Mouse (Mus musculus): ENCODE measurements around the gene Mlx. TPM values are rescaled to one million over a fixed set of nuclear protein-coding genes. Genes with fewer than 3 reads are reported as not detected.

The Mlx gene
- polyA plus RNA-seq, 1 experiment from 2014 or later: 43.6 TPM

DNA sequence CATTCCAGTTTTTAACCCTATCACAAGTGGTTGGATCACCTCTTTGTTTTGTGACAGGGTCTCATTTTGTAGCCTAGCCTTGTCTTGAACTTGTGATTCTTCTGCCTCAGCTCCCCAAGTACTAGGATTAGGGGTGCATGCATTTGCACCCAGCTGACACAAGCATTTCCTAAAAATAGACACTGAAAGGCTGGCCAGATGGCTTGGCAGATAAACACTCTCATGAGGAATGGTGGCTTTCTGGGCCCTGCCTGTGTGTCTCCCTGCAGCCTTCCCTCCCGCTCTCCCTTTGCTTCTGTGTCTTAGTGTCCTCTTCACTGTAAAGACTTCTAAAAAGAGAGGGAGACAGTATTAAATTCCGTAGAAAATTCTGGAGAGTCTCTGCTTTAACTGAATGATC, 44.1 kb downstream of the Mlx start:
- no peaks in the 10 kb centered on the region for H3K27me3 ChIP-seq (replicated peaks; ENCODE audit: control insufficient read depth, insufficient read depth, low read length)
- WGBS: 69% methylated on average over 2 of the region's 2 CpGs
- no peak for ATAC-seq (replicated peaks; ENCODE audit: low FRiP score, low TSS enrichment, low read depth)

GRCm38 (mm10) chr11:101131701-101132100, 44.6 kb downstream of the Mlx start:
- no peak overlapping the region for H3K27ac ChIP-seq (ENCODE audit: low read depth)
- 89% methylated on average over 6 of the region's 6 CpGs for WGBS
- peaks cover 4% of the 10 kb centered on the region; the same call in 1 of the 2 replicates for H3K4me1 ChIP-seq (replicated peaks; ENCODE audit: control insufficient read depth, insufficient read depth, low read length)
- DNase-seq (ENCODE audit: low spot score) (no peak), ATAC-seq (replicated peaks; ENCODE audit: low FRiP score, low TSS enrichment, low read depth) (no peak)
- no peak overlapping the region for H3K9ac ChIP-seq (ENCODE audit: low read length)
- H3K9me3 ChIP-seq (ENCODE audit: control insufficient read depth, low read length): 0 out of 2 replicates have a peak, but pooled peaks cover 4% of the 10 kb centered on the region
- no peaks in the 10 kb centered on the region for H3K27me3 ChIP-seq (replicated peaks; ENCODE audit: control insufficient read depth, insufficient read depth, low read length)
- no peak overlapping the region for H3K4me3 ChIP-seq (ENCODE audit: low read depth, low read length)
- H3K36me3 ChIP-seq (ENCODE audit: control insufficient read depth, insufficient read depth, low read length): peaks cover 3% of the 10 kb centered on the region
- H3K4me2 ChIP-seq (ENCODE audit: low read length): no peak overlapping the region

More for the DNA sequence above, 44.1 kb downstream of the Mlx start:
- no peak overlapping the region for H3K4me3 ChIP-seq (ENCODE audit: low read depth, low read length)
- peaks cover 8% of the 10 kb centered on the region for H3K36me3 ChIP-seq (ENCODE audit: control insufficient read depth, insufficient read depth, low read length)
- 0 out of 2 replicates have a peak, but pooled peaks cover 4% of the 10 kb centered on the region for H3K9me3 ChIP-seq (ENCODE audit: control insufficient read depth, low read length)
- H3K4me2 ChIP-seq (ENCODE audit: low read length): no peak overlapping the region
- H3K4me1 ChIP-seq (replicated peaks; ENCODE audit: control insufficient read depth, insufficient read depth, low read length): peaks cover 4% of the 10 kb centered on the region; the same call in 1 of the 2 replicates
- no peak for DNase-seq (ENCODE audit: low spot score)
- no peak overlapping the region for H3K9ac ChIP-seq (ENCODE audit: low read length)
- H3K27ac ChIP-seq (ENCODE audit: low read depth): no peak overlapping the region

DNA sequence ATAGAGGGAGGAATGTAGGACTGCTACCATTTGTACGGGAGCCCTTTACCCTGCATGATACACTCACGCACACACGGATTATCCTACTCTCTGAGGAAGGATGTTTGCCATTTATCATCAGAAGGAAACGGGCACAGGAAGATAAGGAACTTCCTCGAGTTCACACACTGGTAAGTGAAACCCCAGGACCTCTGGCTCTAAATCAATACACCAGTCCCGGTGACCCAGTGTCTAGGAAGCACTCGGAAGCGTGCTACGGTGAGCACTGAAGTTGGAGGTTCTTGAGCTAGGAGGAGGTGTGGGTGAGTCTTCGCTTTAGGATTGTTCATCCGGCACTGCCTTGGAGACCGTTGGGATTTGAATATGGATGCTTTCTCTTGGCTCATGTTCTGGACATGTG, 46.0 kb downstream of the Mlx start:
- no peak for ATAC-seq (replicated peaks; ENCODE audit: low FRiP score, low TSS enrichment, low read depth)
- DNase-seq (ENCODE audit: low spot score): no peak
- 67% methylated on average over 12 of the region's 12 CpGs for WGBS
- H3K9ac ChIP-seq (ENCODE audit: low read length): no peak overlapping the region
- 0 out of 2 replicates have a peak, but pooled peaks cover 4% of the 10 kb centered on the region for H3K9me3 ChIP-seq (ENCODE audit: control insufficient read depth, low read length)
- no peak overlapping the region for H3K4me2 ChIP-seq (ENCODE audit: low read length)
- H3K36me3 ChIP-seq (ENCODE audit: control insufficient read depth, insufficient read depth, low read length): no peaks in the 10 kb centered on the region
- H3K4me3 ChIP-seq (ENCODE audit: low read depth, low read length): no peak overlapping the region
- H3K27ac ChIP-seq (ENCODE audit: low read depth): no peak overlapping the region
- H3K4me1 ChIP-seq (replicated peaks; ENCODE audit: control insufficient read depth, insufficient read depth, low read length): peaks cover 4% of the 10 kb centered on the region; the same call in 1 of the 2 replicates
- no peaks in the 10 kb centered on the region for H3K27me3 ChIP-seq (replicated peaks; ENCODE audit: control insufficient read depth, insufficient read depth, low read length)

DNA sequence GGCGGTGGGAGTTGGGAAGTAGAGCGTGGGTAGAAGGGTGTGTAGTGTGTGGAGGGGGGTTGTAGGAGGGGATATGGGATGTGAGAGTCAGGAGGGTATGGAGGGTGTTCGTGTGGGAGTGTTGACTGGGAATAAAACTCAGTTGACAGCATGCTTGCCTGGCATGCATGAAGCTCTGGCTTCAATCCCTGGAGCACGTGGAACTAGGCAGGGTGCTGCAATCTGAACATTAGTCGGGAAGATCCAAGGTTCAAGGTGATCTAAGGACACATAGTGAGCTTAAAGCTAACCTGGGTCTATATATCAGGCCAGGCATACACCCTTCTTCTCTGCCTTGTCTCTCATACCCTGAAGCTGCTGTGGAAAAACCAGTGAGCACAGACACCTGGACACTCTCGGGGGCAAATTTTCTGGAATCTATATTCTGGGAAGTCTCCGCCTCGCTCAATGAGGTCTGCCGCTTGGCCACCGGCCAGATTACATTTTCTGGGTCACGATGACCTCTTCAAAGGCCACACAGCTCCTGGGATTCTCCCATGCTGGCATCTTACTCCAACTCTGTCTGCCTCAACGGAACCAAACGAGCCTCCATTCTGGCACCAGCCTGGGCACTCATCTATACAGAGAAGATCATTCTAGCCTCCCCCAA, 47.3 kb downstream of the Mlx start:
- Histone ChIP-seq H3K27ac (ENCODE audit: low read depth) (no peak overlapping the region), H3K36me3 (ENCODE audit: control insufficient read depth, insufficient read depth, low read length) (no peaks in the 10 kb centered on the region), H3K4me1 (replicated peaks; ENCODE audit: control insufficient read depth, insufficient read depth, low read length) (peaks cover 10% of the 10 kb centered on the region; the same call in 1 of the 2 replicates), H3K27me3 (replicated peaks; ENCODE audit: control insufficient read depth, insufficient read depth, low read length) (no peaks in the 10 kb centered on the region), H3K9me3 (ENCODE audit: control insufficient read depth, low read length) (0 out of 2 replicates have a peak, but pooled peaks cover 4% of the 10 kb centered on the region), H3K9ac (ENCODE audit: low read length) (no peak overlapping the region), H3K4me3 (ENCODE audit: low read depth, low read length) (no peak overlapping the region), H3K4me2 (ENCODE audit: low read length) (no peak overlapping the region)
- ATAC-seq (replicated peaks; ENCODE audit: low FRiP score, low TSS enrichment, low read depth) (no peak), DNase-seq (ENCODE audit: low spot score) (no peak)
- WGBS: 76% methylated on average over 13 of the region's 13 CpGs

DNA sequence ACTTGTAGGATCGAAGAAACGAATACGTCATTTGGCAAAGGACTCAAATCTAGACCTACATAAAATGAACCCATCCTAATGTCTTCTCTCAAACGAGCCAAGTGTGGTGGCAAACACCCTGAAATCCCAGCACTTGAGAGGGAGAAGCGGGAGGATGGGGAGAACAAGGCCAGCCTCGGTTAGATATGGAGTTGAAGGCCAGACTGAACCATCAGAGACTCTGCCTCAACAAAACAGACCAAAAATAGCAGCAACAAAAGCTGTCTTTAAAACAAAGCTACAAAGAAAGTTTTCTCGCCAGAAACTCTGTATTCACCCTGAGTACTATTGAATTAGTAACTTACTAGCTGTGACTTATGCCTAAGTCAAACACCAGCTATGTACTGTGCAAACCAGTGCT, 49.9 kb downstream of the Mlx start:
- H3K27ac ChIP-seq (ENCODE audit: low read depth): no peak overlapping the region
- H3K4me3 ChIP-seq (ENCODE audit: low read depth, low read length): no peak overlapping the region
- H3K4me2 ChIP-seq (ENCODE audit: low read length): no peak overlapping the region
- no peak overlapping the region for H3K9ac ChIP-seq (ENCODE audit: low read length)
- no peaks in the 10 kb centered on the region for H3K9me3 ChIP-seq (ENCODE audit: control insufficient read depth, low read length)
- H3K27me3 ChIP-seq (replicated peaks; ENCODE audit: control insufficient read depth, insufficient read depth, low read length): 0 out of 2 replicates have a peak, but pooled peaks cover 7% of the 10 kb centered on the region
- H3K4me1 ChIP-seq (replicated peaks; ENCODE audit: control insufficient read depth, insufficient read depth, low read length): peaks cover 10% of the 10 kb centered on the region; the same call in 1 of the 2 replicates
- ATAC-seq (replicated peaks; ENCODE audit: low FRiP score, low TSS enrichment, low read depth) (no peak), DNase-seq (ENCODE audit: low spot score) (no peak)
- no peaks in the 10 kb centered on the region for H3K36me3 ChIP-seq (ENCODE audit: control insufficient read depth, insufficient read depth, low read length)
- WGBS: 76% methylated on average over 7 of the region's 7 CpGs

DNA sequence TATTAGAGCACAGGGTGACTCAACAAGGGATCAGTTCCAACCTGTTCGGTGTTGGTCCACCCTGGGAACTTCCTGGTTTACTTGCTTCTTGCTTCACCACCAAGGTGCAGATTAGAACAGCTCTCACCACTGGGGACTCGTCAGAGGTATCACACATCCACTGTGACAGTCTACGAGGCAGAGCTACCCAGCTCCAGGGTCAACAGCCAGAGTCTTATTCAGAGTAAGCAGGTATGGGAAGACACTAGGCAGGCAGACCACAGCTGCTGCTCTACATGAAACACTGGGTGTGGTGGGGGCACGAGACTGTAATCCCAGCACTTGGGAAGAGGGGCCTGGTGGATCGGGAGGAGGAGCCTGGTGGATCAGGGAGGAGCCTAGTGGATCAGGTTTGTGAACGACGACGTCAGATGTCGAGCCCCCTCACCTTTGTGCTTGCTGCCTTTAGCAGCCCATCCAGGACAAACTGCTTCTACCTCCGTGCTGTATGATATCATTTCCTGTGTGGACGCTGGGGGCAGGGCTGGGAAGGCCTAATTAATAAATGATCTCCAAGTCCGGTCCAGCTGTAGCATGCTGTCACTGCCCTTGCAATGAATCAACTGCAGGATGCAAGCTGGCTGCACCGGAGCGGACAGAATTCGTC, 51.6 kb downstream of the Mlx start:
- no peak overlapping the region for H3K9ac ChIP-seq (ENCODE audit: low read length)
- 0 out of 2 replicates have a peak overlapping the region, but pooled peaks have one; percentile 35 for H3K27ac ChIP-seq (ENCODE audit: low read depth)
- WGBS: 17% methylated on average over 15 of the region's 15 CpGs
- no peak overlapping the region for H3K4me3 ChIP-seq (ENCODE audit: low read depth, low read length)
- 0 out of 2 replicates have a peak, but pooled peaks cover 7% of the 10 kb centered on the region for H3K27me3 ChIP-seq (replicated peaks; ENCODE audit: control insufficient read depth, insufficient read depth, low read length)
- no peaks in the 10 kb centered on the region for H3K36me3 ChIP-seq (ENCODE audit: control insufficient read depth, insufficient read depth, low read length)
- DNase-seq (ENCODE audit: low spot score) (peak; percentile 74), ATAC-seq (replicated peaks; ENCODE audit: low FRiP score, low TSS enrichment, low read depth) (peak; percentile 34; the same call in 1 of the 2 replicates)
- peaks cover 10% of the 10 kb centered on the region; the same call in 1 of the 2 replicates for H3K4me1 ChIP-seq (replicated peaks; ENCODE audit: control insufficient read depth, insufficient read depth, low read length)
- peak overlapping the region; percentile 41 for H3K4me2 ChIP-seq (ENCODE audit: low read length)
- no peaks in the 10 kb centered on the region for H3K9me3 ChIP-seq (ENCODE audit: control insufficient read depth, low read length)

- Histone ChIP-seq H3K27me3 (replicated peaks; ENCODE audit: control insufficient read depth, insufficient read depth, low read length) (0 out of 2 replicates have a peak, but pooled peaks cover 7% of the 10 kb centered on the region), H3K4me1 (replicated peaks; ENCODE audit: control insufficient read depth, insufficient read depth, low read length) (peaks cover 13% of the 10 kb centered on the region), H3K9ac (ENCODE audit: low read length) (no peak overlapping the region), H3K4me2 (ENCODE audit: low read length) (peak overlapping the region; percentile 46), H3K27ac (ENCODE audit: low read depth) (no peak overlapping the region), H3K9me3 (ENCODE audit: control insufficient read depth, low read length) (no peaks in the 10 kb centered on the region), H3K4me3 (ENCODE audit: low read depth, low read length) (peak overlapping the region; percentile 15; the same call in 1 of the 2 replicates), H3K36me3 (ENCODE audit: control insufficient read depth, insufficient read depth, low read length) (no peaks in the 10 kb centered on the region)
- ATAC-seq (replicated peaks; ENCODE audit: low FRiP score, low TSS enrichment, low read depth) (no peak), DNase-seq (ENCODE audit: low spot score) (peak; percentile 65)
- WGBS: 52% methylated on average over 27 of the region's 27 CpGs
Measured at GRCm38 (mm10) chr11:101140164-101140819, 53.2 kb downstream of the Mlx start.

DNA sequence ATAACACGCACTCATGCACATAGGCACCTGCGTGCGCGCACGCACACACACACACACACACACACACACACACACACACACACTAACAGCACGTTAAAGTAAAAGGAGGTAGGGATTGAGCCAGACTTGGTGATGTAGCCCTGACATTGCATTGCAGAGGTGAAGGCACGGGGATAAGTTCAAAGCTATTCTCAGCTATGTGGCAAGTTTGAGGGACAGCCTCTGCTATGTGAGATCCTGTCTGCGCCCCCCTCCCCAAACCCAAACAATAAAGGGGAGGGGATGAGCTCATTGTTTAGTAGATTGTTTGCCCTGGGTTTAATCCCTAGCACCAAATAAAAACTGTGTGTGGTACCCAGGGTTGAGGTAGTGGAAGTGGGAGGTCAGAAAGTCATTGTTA, 54.0 kb downstream of the Mlx start:
- Histone ChIP-seq H3K27me3 (replicated peaks; ENCODE audit: control insufficient read depth, insufficient read depth, low read length) (0 out of 2 replicates have a peak, but pooled peaks cover 7% of the 10 kb centered on the region), H3K9ac (ENCODE audit: low read length) (no peak overlapping the region), H3K4me1 (replicated peaks; ENCODE audit: control insufficient read depth, insufficient read depth, low read length) (peaks cover 13% of the 10 kb centered on the region), H3K4me2 (ENCODE audit: low read length) (no peak overlapping the region), H3K36me3 (ENCODE audit: control insufficient read depth, insufficient read depth, low read length) (no peaks in the 10 kb centered on the region), H3K4me3 (ENCODE audit: low read depth, low read length) (no peak overlapping the region), H3K27ac (ENCODE audit: low read depth) (no peak overlapping the region), H3K9me3 (ENCODE audit: control insufficient read depth, low read length) (no peaks in the 10 kb centered on the region)
- 80% methylated on average over 8 of the region's 8 CpGs for WGBS
- ATAC-seq (replicated peaks; ENCODE audit: low FRiP score, low TSS enrichment, low read depth): no peak
- DNase-seq (ENCODE audit: low spot score): no peak
